Mouse (Mus musculus): ENCODE results near the gene Foxe1. TPM values are rescaled to one million over a fixed set of nuclear protein-coding genes. Genes with fewer than 3 reads are reported as not detected.

Gene Foxe1
- total RNA-seq, 2 experiments from 2014 or later: not detected

- no peak for DNase-seq
Measured at GRCm38 (mm10) chr4:46347580-46348515, 4.4 kb downstream of the Foxe1 start.

GRCm38 (mm10) chr4:46348897-46349296, 5.5 kb downstream of the Foxe1 start:
- no peak for DNase-seq

DNA sequence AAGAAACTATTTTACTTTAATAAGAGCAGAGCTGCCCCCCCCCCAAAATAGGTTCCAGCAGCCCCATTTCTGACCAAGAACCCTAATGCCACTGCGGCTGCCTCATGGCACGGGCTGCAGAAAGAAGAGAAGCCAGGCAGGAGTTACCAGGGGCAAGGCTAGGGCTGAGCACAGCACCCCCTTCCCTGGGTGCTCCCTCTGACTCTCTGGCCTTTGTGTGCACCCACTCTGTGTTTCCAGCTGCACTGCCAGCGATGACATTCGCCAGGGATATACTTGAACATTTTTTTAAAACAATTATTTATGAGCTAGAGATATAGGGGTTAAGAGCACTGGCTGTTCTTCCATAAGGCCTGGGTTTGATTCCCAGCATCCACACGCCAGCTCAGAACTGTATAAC, 6.1 kb downstream of the Foxe1 start:
- DNase-seq: no peak

GRCm38 (mm10) chr4:46353045-46353444, 9.6 kb downstream of the Foxe1 start:
- DNase-seq: no peak

DNA sequence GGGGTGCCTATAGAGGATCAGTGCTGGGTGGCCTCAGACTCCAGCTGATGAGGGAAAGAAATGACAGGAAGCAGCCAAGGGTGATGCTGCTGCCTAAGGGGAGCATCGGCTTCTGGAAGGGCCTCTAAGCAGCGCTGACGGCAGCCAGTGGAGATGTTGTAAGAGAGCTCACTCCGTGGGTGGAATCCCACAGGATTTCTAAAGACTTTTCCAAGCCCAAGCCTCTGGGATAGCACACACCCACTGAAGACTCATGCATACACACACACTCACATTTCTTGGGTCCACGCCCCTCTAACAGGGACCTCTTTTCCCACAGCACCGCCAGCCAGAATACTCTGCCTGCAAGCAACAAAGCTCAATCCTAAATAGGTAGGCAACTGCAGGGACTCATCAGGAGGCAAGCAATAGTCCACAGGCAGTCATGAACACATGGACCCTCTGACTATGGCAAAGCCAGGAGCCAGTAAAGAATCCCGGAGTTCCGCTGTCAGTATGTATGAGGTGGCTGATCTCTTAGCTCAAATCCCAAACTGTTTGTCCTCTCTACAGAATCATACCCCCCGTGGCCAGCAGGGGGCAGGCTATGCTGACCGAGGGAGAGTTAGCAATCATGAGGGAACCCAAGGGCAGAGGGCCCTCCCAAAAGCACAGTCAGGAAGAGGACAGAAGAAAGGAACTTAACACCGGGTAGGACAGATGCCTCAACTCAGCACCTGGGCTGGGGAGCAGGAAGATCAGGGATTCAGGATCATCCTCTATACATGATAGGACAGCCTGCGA, 13.1 kb downstream of the Foxe1 start:
- DNase-seq: peak; percentile 75 to 82

GRCm38 (mm10) chr4:46359539-46360253, 16.3 kb downstream of the Foxe1 start:
- DNase-seq: no peak

DNA sequence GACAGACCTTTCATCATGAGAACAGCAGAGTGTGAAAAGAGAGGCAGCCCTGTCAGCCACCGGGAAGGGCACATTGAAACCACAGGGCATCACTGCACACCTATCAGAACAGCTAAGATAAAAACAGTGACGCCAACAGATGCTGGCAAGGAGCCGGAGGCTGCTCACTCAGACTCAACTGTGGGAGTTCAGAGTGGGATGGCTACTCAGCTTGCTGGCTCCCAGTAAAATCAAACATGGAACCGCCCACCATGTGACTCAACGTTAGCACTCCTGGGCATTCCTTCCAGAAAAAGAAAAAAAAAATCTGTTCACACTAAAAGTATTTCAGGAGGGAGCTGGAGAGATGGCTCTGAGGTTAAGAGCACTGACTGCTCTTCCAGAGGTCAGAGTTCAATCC, 17.8 kb downstream of the Foxe1 start:
- no peak for DNase-seq

DNA sequence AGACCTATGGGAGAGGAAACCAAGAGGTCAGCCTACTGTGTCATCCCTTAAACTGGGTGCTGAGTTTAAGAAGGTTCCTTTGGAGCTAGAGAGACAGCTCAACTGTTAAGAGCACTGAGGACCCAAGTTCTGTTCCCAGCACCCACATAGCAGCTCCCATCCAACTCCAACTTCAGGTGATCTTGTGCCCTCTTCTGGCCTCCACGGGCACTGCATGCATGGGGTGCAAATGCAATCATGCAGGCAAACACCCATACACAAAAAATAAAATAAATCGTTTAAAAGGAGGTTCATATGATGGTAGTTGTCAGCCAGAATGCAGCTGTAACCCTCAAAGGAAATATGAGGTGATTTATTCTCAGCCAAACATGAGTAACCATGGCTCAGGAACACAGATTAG, 21.0 kb downstream of the Foxe1 start:
- DNase-seq: no peak

DNA sequence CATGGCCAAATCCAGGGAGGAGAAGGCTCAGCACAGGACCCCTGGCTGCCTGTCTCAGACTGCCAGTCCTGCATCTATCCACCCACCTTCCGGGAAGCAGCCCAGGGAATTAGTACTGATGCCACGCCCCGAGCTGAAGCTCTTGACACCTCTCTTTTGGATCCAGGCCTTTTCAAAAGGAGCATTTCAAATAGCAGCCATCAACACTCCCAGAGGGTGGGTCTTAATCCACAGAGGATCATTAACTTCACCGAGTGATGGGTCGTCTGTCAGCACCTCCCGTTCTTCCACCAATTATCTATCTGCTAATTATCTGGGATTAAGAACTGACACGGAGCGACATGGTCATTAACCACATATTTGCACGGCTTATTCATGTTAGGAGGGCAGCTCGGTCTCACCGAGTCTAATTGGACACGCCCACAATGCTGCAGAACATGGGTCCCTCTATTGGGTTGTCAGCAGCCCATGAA, 24.1 kb downstream of the Foxe1 start:
- no peak for DNase-seq

- DNase-seq: no peak
Measured at GRCm38 (mm10) chr4:46369070-46369469, 25.7 kb downstream of the Foxe1 start.

GRCm38 (mm10) chr4:46370406-46370805, 27.0 kb downstream of the Foxe1 start:
- peak; percentile 64 to 68 for DNase-seq

- peak; percentile 91 to 92 for DNase-seq
Measured at GRCm38 (mm10) chr4:46371030-46371429, 27.6 kb downstream of the Foxe1 start.

DNA sequence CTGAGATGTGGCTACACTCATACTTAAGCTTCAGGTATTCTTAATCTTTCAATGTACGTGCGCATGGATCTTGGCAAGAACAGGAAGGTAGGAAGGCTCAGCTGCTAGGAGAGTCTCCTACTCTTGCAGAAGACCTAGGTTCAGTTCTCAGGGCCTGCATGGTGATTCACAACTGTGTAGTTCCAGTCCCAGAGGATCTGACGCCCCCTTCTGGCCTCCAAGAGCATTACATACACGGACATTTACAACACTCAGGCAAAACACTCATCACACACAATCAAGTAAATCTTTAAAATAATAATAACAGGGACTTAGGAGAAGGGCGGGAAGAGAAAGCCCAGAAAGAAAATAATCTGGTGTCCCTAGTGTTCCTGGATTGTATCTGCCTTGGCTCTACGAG, 31.0 kb downstream of the Foxe1 start:
- peak; percentile 34 to 51 for DNase-seq

DNA sequence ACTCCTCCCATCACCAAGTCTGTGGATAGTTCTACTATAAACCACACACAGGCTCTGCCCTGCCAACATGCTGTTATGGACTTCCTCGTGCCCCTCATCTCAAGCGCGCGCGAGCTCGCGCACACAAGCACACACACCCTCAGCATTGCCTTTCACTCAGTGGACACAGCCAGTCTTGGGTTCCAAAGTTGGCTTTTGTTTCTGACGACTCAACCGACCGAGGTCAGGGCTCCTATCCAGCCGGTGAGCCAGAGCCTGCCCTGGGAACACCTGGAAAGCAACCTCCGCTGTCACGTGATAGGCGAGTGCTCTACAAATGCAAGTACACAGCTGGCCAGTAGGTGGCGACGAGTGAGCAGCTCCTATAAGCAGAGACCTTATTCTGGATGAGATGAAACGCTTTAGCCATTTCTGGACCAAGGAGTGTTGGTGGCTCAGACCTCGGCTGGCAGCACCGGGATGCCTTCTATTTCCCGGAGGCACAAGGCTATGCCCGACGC, 31.5 kb downstream of the Foxe1 start:
- peak; percentile 88 to 89 for DNase-seq

- no peak for DNase-seq
Measured at GRCm38 (mm10) chr4:46388556-46388955, 45.1 kb downstream of the Foxe1 start.

DNA sequence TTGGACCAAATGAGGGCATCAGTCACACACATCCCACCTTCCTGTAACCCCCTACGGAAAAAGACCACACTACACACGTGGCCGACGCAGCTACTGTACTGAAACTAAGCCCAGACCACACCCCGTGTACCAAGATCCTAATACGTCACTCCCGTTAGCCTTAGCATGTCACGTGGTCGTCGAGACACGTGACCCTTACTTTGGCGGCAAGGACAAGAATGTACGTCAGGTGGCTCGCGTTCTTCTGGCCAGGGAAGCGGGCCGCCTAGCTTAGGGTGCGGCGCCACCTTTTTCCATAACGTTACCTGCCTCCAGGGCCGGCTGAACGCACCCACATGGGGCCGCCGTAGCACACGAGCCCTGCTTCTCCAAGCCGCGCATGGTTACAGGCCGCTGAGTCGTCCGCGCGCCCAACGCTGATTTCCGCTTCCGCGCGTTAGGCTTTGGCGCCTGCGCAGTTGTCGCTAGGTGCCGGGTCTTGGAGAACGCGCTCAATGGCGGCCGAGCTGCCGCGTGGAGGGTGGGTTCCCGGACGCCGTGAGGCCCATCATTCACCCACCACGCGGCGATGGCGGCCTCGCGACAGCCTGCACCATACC, 45.7 kb downstream of the Foxe1 start, which contains the start of gene Trmo:
Gene Trmo, minus strand, starts transcription at position 425 of the 599 bp plus-strand sequence.
- peak; percentile 95 for DNase-seq

- DNase-seq: peak; percentile 39 to 49
Measured at GRCm38 (mm10) chr4:46389612-46390341, 46.4 kb downstream of the Foxe1 start.

DNA sequence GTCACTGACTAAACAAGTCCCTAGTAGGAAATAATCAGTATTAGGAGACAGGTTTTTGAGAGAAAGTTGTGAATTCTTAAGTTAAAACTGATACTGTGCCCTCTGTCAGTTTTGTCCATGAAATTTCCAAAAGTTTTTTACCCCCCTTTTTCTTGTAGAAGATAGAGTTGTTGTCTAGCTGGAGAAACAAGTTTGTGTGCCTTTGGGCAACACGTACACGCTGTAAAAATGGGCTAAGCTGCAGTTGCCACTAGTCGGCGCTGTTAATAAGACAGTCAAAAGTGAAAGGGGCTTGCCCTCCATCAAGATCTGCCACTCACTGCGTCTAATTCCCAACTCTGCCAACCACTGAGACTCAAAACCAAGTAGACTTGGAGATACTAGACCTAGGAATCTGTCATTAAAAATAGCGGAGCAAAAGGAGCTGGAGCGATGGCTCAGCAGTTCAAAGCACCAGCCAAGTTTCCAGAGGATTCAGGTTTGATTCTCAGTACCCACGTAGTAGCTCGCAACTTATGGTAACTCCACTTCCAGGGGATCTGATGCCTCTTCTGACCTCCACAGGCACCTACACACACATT, 47.1 kb downstream of the Foxe1 start:
- peak; percentile 78 to 86 for DNase-seq

- DNase-seq: no peak
Measured at GRCm38 (mm10) chr4:46394388-46394787, 51.0 kb downstream of the Foxe1 start.

- DNase-seq: no peak
Measured at GRCm38 (mm10) chr4:46395736-46396135, 52.3 kb downstream of the Foxe1 start.
